Comparison of ENCODE assay signal across 11 mouse cellular contexts in genomic region chr13:69543595-69543994, GRCm38 (mm10). TPM values are rescaled to one million over a fixed set of nuclear protein-coding genes. Genes with fewer than 3 reads are reported as not detected.
DNase-seq lines count a peak whose midpoint lies in the region; ATAC-seq lines count a peak whose summit lies in the region.
"Had no signal": no experiment of that assay in that cellular context is flagged by ENCODE, and none has a peak within 500 bp of the region (broad histone marks: within the 10 kb centered on the region; RNA-seq: fewer than 3 reads in every experiment).

No protein-coding gene starts in this region.

- no peaks in the 10 kb centered on the region for H3K36me3 ChIP-seq in kidney, embryonic 14.5 days (ENCODE audit: control insufficient read depth, insufficient read depth, low read length)
- no peaks in the 10 kb centered on the region for H3K36me3 ChIP-seq in embryonic facial prominence, embryonic 15.5 days
- no peaks in the 10 kb centered on the region for H3K36me3 ChIP-seq in intestine, embryonic 15.5 days
- no peaks in the 10 kb centered on the region for H3K36me3 ChIP-seq in midbrain, embryonic 15.5 days (replicated peaks)

- H3K27me3 ChIP-seq in kidney, embryonic 14.5 days (ENCODE audit: control insufficient read depth, insufficient read depth, low read length) = no peaks in the 10 kb centered on the region
- H3K27me3 ChIP-seq in embryonic facial prominence, embryonic 15.5 days = no peaks in the 10 kb centered on the region
- no peaks in the 10 kb centered on the region for H3K27me3 ChIP-seq in intestine, embryonic 15.5 days (replicated peaks)
- H3K27me3 ChIP-seq in midbrain, embryonic 15.5 days (replicated peaks) = no peaks in the 10 kb centered on the region

- peak overlapping the region; percentile 31; the same call in 1 of the 2 replicates for H3K9ac ChIP-seq in kidney, embryonic 14.5 days (ENCODE audit: low read depth, low read length)
- no peak overlapping the region for H3K9ac ChIP-seq in embryonic facial prominence, embryonic 15.5 days
- H3K9ac ChIP-seq in intestine, embryonic 15.5 days = no peak overlapping the region
- H3K9ac ChIP-seq in midbrain, embryonic 15.5 days = no peak overlapping the region

- H3K4me2 ChIP-seq in kidney, embryonic 14.5 days (replicated peaks; ENCODE audit: low read depth, low read length) = peak overlapping the region; percentile 27
- no peak overlapping the region for H3K4me2 ChIP-seq in embryonic facial prominence, embryonic 15.5 days (replicated peaks)
- H3K4me2 ChIP-seq in intestine, embryonic 15.5 days (replicated peaks) = peak overlapping the region; percentile 45
- H3K4me2 ChIP-seq in midbrain, embryonic 15.5 days = peak overlapping the region; percentile 3; the same call in 1 of the 2 replicates

- H3K4me3 ChIP-seq in kidney, embryonic 14.5 days (ENCODE audit: low read length) = peak overlapping the region; percentile 12
- no peak overlapping the region for H3K4me3 ChIP-seq in embryonic facial prominence, embryonic 15.5 days (replicated peaks)
- H3K4me3 ChIP-seq in intestine, embryonic 15.5 days (replicated peaks) = no peak overlapping the region; the same call in 1 of the 2 replicates
- H3K4me3 ChIP-seq in midbrain, embryonic 15.5 days = no peak overlapping the region

- DNase-seq in kidney, postnatal 25 days = no peak
- no peak for DNase-seq in testis, postnatal 10 days (ENCODE audit: low spot score)
- DNase-seq in embryo, embryonic 10.5 days (ENCODE audit: low spot score) = no peak
- DNase-seq in frontal cortex, postnatal 10 days (ENCODE audit: low spot score in 2 of 2) = no peak
- DNase-seq: kidney, adult 2 months; thymus, postnatal 25 days had no signal

- ATAC-seq in kidney, embryonic 14.5 days (ENCODE audit: low FRiP score, low TSS enrichment) = peak; percentile 30; the same call in 1 of the 2 replicates
- 0 out of 2 replicates have a peak, but pooled peaks have one; percentile 36 for ATAC-seq in embryonic facial prominence, embryonic 15.5 days (ENCODE audit: insufficient number of reproducible peaks, low FRiP score, low TSS enrichment, low read depth)
- peak; percentile 44; the same call in 1 of the 2 replicates for ATAC-seq in intestine, embryonic 15.5 days
- peak; percentile 38; the same call in 1 of the 2 replicates for ATAC-seq in midbrain, embryonic 15.5 days (replicated peaks)

- 0 out of 2 replicates have a peak, but pooled peaks cover 16% of the 10 kb centered on the region for H3K4me1 ChIP-seq in kidney, embryonic 14.5 days (ENCODE audit: control insufficient read depth, insufficient read depth, low read length)
- peaks cover 18% of the 10 kb centered on the region for H3K4me1 ChIP-seq in embryonic facial prominence, embryonic 15.5 days
- peaks cover 23% of the 10 kb centered on the region for H3K4me1 ChIP-seq in intestine, embryonic 15.5 days (replicated peaks)
- H3K4me1 ChIP-seq in midbrain, embryonic 15.5 days = peaks cover 33% of the 10 kb centered on the region

- H3K27ac ChIP-seq in kidney, embryonic 14.5 days (ENCODE audit: low read depth, low read length) = no peak overlapping the region
- H3K27ac ChIP-seq in embryonic facial prominence, embryonic 15.5 days (replicated peaks) = no peak overlapping the region
- no peak overlapping the region; the same call in 1 of the 2 replicates for H3K27ac ChIP-seq in intestine, embryonic 15.5 days
- no peak overlapping the region for H3K27ac ChIP-seq in midbrain, embryonic 15.5 days
- H3K27ac ChIP-seq: macrophage had no signal

- no peaks in the 10 kb centered on the region for H3K9me3 ChIP-seq in kidney, embryonic 14.5 days (ENCODE audit: control insufficient read depth, low read length)
- H3K9me3 ChIP-seq in embryonic facial prominence, embryonic 15.5 days (replicated peaks) = no peaks in the 10 kb centered on the region
- H3K9me3 ChIP-seq in intestine, embryonic 15.5 days = no peaks in the 10 kb centered on the region
- no peaks in the 10 kb centered on the region for H3K9me3 ChIP-seq in midbrain, embryonic 15.5 days

- WGBS in kidney, embryonic 14.5 days = 49% methylated on average over 12 of the region's 12 CpGs
- WGBS in embryonic facial prominence, embryonic 15.5 days = 50% methylated on average over 12 of the region's 12 CpGs
- 30% methylated on average over 12 of the region's 12 CpGs for WGBS in intestine, embryonic 15.5 days
- 50% methylated on average over 12 of the region's 12 CpGs for WGBS in midbrain, embryonic 15.5 days

RNA-seq across cellular contexts. Expression of gene Tent4a, which starts 9.2 kb away (rescaled TPM):
- 8.3 and 8.6 TPM in 2 replicates for polyA plus RNA-seq in kidney, embryonic 14.5 days (2014; fragmentation: Nextera tagmentation; extraction: Ambion mirVana)
- polyA plus RNA-seq in embryonic facial prominence, embryonic 15.5 days (2015; fragmentation: Nextera tagmentation; extraction: Ambion mirVana) = 6.0 and 6.1 TPM in 2 replicates
- 4.0 and 4.6 TPM in 2 replicates for polyA plus RNA-seq in intestine, embryonic 15.5 days (2015; fragmentation: Nextera tagmentation; extraction: Ambion mirVana)
- polyA plus RNA-seq in midbrain, embryonic 15.5 days (2015; fragmentation: Nextera tagmentation; extraction: Ambion mirVana) = 7.2 and 7.6 TPM in 2 replicates

RNA-seq across cellular contexts. Expression of gene Nsun2, which starts 10.0 kb away (rescaled TPM):
- 88.5 and 142 TPM in 2 replicates for polyA plus RNA-seq in kidney, embryonic 14.5 days (2014; fragmentation: Nextera tagmentation; extraction: Ambion mirVana)
- 116 and 119 TPM in 2 replicates for polyA plus RNA-seq in embryonic facial prominence, embryonic 15.5 days (2015; fragmentation: Nextera tagmentation; extraction: Ambion mirVana)
- polyA plus RNA-seq in intestine, embryonic 15.5 days (2015; fragmentation: Nextera tagmentation; extraction: Ambion mirVana) = 128 and 131 TPM in 2 replicates
- 72.0 and 73.1 TPM in 2 replicates for polyA plus RNA-seq in midbrain, embryonic 15.5 days (2015; fragmentation: Nextera tagmentation; extraction: Ambion mirVana)
